Mouse (Mus musculus) fibroblast of lung, adult 2 months (primary cell): Measurements from ENCODE around the gene Ctdspl.

Source experiments
- DNase-seq: peaks from one replicate; pipeline ENCODE4 v3.0.0-alpha.2; 2011; ENCODE audit warnings: low read depth

The Ctdspl gene

GRCm38 (mm10) chr9:119028226-119029195, 102.3 kb downstream of the Ctdspl start:
- DNase-seq, result no peak

GRCm38 (mm10) chr9:119029568-119029967, 103.3 kb downstream of the Ctdspl start:
- DNase-seq, result no peak

GRCm38 (mm10) chr9:119031038-119031437, 104.8 kb downstream of the Ctdspl start:
- no peak for DNase-seq

- no peak for DNase-seq
These were observed 105.5 kb downstream of the Ctdspl start for GRCm38 (mm10) chr9:119031772-119032171.

GRCm38 (mm10) chr9:119032538-119032937, 106.3 kb downstream of the Ctdspl start:
- DNase-seq, result no peak

GRCm38 (mm10) chr9:119033111-119033921, 107.1 kb downstream of the Ctdspl start:
- no peak for DNase-seq

- no peak for DNase-seq
These were observed 107.8 kb downstream of the Ctdspl start for GRCm38 (mm10) chr9:119034069-119034468.

GRCm38 (mm10) chr9:119034676-119035665, 108.7 kb downstream of the Ctdspl start:
- DNase-seq, result no peak

GRCm38 (mm10) chr9:119035836-119036235, 109.6 kb downstream of the Ctdspl start:
- peak; percentile 99 for DNase-seq

- DNase-seq, result peak; percentile 83
These were observed 111.0 kb downstream of the Ctdspl start for GRCm38 (mm10) chr9:119037076-119037730.

- DNase-seq, result no peak
These were observed 112.3 kb downstream of the Ctdspl start for GRCm38 (mm10) chr9:119038574-119038973.

GRCm38 (mm10) chr9:119040101-119040775, 114.0 kb downstream of the Ctdspl start:
- no peak for DNase-seq

- DNase-seq, result no peak
These were observed 122.1 kb downstream of the Ctdspl start for GRCm38 (mm10) chr9:119048182-119048903.

GRCm38 (mm10) chr9:119051158-119051557, 124.9 kb downstream of the Ctdspl start:
- peak; percentile 69 for DNase-seq

- DNase-seq, result peak; percentile 90
These were observed 126.1 kb downstream of the Ctdspl start, which contains the start of gene Vill for GRCm38 (mm10) chr9:119052154-119052944. Vill (plus strand) TSS chr9:119052778.

- DNase-seq, result no peak
These were observed 127.8 kb downstream of the Ctdspl start for GRCm38 (mm10) chr9:119053964-119054576.

GRCm38 (mm10) chr9:119055336-119055735, 129.1 kb downstream of the Ctdspl start:
- no peak for DNase-seq

GRCm38 (mm10) chr9:119058245-119058644, 132.0 kb downstream of the Ctdspl start:
- DNase-seq, result no peak
